Mouse (Mus musculus): ENCODE measurements at regions not wholly inside any gene's neighbourhood (a gene's known extent, or its start where the extent isn't known, plus 50 kb on each side); places are given as distances from the start of the nearest gene placed in this dataset.

DNA sequence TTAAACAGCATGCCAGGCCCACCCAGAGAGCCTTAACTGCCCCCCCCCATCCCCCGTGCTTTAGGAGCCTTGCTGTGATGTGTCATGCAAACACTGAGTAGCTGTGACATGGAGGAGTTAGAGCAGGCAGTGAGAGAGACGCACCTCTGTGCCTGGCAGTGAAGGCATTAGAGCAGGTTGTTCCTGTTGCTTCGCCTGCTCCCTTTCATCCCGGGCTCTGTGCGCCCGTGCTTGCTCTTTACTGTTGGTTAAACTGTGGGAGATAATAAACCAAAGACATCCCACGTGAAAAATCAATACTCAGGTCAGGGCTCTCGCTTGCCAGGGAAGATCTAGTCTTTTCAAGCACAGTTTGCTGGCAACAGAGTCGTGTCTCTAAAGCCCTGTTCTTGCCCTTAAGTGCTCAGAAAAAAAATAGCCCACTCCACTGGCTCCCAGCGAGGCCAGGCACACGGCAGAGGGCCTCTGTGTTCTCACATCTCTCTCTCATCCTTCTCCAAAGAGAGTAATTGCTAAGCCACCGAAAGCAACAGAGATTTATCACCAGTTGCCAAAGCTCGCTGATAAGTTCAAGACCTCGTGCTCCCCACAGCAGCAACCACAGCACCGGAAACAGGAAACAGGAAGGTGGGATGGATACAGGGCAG, 181.2 kb upstream of the 3110018I06Rik start:
- DNase-seq: no peak

DNA sequence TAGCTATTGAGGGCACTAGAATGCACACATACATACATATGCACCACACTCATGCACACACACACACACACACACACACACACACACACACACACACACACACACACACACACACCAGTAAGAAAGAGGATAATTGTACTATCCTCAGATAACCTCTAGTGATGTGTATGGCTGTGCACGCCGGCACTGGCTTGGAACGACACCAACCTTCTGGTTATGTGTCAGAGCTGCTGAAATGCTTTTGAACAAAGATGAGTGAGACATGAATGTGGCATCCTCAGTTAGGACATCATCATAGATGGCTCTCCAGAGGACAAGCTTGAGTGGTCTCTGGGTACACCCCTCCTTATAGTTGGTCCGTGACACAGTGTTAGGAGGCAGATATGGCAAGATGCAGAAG, 173.0 kb upstream of the 3110018I06Rik start:
- DNase-seq: no peak

DNA sequence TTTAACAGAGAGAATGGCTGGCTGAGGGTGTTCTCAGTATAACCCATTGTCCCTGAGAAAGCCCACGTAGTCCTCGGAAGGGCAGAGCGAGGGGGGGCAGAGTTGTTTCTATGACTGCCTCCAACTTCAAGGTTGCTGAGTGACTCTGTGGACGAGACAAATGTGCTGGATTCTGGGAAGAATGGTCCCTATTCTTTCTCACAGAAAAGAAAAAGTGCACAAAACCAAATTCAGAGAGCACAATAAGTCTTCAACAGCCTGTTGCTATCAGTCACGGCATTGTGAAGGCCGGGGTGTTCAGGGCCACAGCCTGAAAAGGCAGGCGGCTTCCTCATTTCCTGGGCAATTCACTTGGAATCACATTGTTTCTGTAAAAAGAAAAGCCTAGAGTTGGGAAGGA, 165.6 kb upstream of the 3110018I06Rik start:
- DNase-seq: no peak

DNA sequence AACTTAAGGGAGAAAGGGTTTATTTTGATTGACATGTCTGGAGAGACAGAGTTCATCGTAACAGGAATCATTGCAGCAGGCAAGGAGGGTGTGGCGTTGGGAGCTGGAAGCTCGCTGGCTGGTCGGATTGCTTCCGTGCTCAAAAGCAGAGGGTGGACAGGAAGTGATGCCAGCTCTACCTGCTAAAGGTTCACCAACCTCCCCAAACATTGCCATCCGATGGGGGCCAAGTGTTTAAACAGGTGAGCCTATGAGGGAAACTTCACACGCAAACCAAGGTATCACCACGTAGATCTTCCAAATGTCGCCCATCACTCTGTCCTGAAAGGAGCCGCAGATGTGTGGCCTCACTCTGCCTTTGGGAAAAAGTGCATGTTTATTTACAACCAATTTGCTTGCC, 162.3 kb upstream of the 3110018I06Rik start:
- no peak for DNase-seq

- DNase-seq: no peak
Observed at GRCm38 (mm10) chr12:107327107-107327770, 161.2 kb upstream of the 3110018I06Rik start.

DNA sequence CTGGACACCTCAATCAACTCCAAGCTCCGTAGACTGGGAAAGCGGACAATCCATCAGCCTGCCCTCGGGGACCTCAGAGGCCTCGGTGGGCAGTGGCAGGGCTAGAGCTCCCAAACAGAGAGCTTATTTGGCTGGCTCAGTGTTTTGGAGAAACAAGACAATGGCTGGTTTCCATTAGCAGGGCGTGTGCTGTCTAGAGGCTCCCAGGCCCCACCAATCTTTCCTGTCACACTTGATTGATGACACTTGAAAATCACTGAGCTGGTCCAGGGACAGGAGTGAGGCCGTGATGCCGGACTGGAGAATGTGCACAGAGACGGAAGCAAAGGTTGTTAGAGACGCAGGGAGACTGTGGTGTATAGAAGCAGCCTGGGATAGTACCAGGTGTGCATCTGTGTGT, 159.4 kb upstream of the 3110018I06Rik start:
- no peak for DNase-seq

DNA sequence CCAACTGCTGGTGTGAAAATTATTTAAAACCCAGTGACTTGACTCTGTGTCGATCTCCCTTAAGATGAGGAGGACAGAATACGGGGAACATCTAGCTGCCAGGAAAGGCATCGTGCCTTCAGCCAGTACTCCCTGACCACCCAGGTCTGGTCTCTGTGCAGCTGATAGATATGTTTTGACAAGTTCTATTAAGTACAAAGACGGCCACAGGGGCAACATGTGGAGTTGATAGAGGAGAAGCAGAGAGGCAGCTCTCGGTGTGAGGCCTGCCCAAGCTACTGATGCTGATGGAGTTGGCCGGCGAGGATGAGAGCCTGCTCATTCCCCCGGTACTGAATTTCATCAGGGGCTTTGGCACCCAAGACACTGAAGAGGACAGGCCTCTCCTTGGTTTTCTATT, 154.1 kb upstream of the 3110018I06Rik start:
- no peak for DNase-seq

GRCm38 (mm10) chr12:107335106-107335505, 153.3 kb upstream of the 3110018I06Rik start:
- DNase-seq: no peak

DNA sequence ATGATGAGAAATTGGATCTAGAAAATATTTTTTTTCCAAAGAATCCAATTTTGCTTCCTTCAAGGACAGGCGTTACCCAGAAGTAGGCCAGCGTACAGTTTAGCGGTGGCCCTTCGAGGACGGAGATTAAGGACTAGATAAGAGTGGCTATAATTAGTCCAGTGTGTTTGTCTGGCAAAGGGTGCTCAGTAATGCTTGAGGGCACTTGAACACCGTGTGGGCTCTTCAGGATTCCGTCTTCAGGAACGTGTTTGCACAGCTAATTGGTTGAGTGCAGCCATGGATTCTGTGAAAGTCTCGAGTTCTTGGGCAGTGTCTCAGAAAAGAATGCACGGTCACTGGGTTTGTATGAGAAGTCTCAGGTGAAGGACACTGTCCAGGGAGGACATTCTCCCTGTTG, 149.7 kb upstream of the 3110018I06Rik start:
- no peak for DNase-seq

DNA sequence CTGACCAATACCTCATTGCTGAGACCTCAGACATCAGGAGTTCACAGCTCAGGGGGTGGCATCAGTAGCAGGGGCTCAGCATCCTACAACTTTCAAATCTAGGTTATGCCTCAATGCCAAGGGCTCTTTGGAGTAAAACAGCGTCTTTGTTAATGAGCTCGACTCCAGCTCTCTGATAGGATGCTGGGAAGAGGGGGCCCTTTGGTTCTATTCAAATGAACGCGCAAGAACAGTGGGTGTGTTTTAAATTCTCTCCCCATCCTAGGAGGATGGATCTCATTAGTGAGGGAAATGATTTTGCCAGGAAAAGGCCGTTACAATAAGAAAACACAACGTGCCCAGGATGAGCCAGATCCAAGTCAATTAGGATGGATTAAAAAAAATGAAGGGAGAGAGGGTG, 132.2 kb upstream of the 3110018I06Rik start:
- DNase-seq: no peak

GRCm38 (mm10) chr12:107356974-107357373, 131.5 kb upstream of the 3110018I06Rik start:
- DNase-seq: no peak

GRCm38 (mm10) chr12:107360511-107360910, 127.9 kb upstream of the 3110018I06Rik start:
- no peak for DNase-seq

DNA sequence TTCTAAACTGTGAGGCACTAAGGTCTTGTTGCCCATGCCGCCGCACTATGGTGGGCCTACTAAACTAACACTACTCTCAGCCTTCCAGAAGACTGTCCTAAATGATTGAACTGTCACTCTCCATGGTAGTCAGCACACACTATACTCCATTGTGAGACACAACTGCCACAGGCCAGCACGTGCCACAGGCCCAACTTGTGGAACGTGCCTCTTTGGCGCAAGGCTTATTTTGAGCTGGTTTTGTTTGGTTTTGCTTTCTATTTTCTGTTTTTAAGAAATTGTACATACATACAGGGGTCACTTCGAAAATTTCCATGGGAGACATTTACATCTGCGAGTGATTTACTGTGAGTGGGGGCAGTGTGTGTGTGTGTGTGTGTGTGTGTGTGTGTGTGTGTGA, 126.8 kb upstream of the 3110018I06Rik start:
- no peak for DNase-seq

DNA sequence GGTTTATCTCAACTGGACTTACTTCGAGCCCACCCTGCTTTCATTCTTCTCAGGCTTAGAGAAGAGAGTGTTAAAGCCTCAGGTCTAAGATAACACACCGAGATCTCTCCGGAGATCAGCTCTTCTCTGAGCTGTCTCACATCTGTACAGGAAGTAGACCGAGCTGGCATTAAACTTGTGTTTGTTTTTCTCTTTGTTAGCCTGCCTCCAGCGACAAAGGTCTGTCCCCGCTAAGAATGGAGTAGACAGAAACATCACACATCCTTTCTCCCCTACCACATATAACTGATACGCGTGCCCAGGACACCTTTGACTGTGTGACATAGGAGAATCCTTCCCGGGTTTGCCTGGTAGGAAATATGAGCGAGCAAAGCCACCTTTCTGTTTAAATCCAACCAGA, 126.3 kb upstream of the 3110018I06Rik start:
- no peak for DNase-seq

DNA sequence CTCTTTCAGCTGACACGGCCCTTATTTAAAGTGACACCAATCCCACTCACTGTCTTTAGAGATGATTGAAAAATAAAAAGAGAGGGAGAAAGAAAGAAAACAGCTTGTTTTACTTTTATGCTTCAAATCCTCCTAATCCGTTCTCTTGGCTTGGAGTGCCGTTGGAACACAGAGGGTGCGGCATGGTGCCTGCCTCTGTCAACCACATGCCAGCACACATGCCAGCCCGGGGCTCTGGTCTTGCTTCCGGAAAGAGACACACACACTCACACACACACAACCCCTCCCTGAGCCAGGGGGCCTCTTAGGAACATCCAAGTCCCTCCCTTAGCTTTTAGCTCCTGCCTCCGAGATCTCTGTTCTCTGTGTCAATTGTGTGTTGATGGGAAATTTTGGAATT, 116.2 kb upstream of the 3110018I06Rik start:
- no peak for DNase-seq

DNA sequence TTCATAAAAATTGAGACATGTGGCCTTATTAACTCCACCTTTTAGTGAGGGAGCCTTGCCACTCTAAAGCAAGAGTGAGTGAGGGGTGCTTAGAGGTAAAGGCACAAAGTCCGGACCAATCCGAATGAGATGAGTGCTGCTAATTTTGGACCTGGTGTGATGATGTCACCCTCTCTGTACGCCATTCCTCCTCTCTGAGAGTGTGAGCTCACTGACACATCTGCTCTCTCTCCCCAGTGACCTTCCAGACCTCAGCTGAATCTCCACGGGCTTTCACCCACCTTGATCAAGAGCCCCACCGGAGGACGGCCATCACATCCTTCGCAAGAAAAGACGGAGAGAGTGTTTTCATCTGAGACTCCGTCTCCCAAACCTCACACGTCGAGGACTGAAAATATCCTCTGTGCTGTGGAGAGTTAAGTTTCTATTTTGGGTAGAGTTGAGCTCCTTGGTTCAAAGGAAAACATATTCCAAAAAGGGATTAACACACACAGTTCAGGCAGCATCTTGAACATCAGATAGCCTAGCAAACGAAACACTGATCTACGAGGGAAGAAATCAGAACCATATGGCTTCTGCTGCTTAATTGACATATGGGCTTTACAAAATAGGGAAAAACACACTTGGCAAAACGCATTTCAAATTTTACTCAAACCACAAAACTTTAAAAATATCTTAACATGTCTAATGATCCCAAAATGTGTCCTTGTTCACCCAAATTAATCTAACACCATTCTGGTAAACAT, 96.2 kb upstream of the 3110018I06Rik start:
- peak; percentile 7 for DNase-seq

DNA sequence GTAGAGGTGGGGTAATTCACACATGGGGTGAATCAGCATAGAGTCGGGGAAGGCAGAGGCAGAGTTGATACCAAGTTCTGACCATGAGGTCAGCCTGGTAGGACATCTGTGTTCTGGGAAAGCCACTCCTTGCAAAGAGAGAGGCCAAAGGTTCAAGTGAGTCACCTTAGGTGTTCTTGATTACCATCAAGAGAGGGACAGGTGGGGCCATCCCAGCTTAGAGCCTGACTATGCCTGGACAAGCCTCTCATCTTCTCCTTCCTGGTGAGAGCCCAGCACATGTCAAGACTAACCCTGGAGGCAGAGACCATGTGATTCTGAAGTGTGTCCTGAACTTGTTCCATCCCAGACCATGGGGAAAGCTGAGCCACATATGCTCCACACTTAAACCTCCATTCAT, 94.0 kb upstream of the 3110018I06Rik start:
- DNase-seq: no peak

DNA sequence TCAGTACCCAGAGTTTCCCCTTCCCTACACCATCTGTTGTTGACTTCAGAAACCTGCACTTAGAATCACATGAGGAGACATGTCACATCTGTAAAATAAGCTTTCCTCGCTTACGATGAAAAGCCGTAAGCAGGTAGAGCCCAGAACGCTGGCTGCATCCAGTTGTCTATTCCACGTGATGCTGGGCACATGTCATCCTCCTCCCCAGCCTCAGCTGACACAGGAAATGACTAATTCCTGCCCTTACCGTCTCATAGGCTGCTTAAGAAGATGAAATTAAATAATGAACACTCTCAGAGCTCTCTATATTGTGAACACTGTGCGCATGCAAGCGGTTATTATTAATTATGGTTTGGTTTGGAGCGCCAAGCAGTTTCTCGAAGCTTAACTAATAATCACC, 83.6 kb upstream of the 3110018I06Rik start:
- DNase-seq: no peak

- DNase-seq: no peak
Observed at GRCm38 (mm10) chr12:107423923-107424322, 64.5 kb upstream of the 3110018I06Rik start.

DNA sequence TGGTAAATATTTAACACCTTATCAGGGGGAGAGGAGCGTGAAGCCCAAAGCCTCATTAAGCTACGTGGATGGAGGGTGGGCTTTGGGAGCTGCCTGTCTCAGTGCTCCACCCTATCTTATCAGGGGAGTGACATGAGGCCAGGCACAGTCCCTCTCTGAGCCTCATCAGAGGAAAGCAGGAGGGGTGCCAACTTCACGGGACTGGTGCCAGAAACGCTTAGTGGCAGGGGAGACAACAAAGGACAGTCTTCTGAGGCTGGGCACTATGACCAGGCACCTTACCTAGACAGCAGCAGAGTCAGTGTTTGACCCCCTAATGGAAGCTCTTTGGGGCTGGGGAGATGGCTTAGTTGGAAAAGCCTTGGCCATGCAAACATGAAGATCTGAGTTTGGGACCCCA, 49.9 kb upstream of the 3110018I06Rik start:
- DNase-seq: peak; percentile 72
